Mouse (Mus musculus): ENCODE data around the gene Lsamp.

- TF ChIP-seq CTCF (IDR thresholded peaks at IDR 0.05; ENCODE audit: control insufficient read depth, insufficient read depth, insufficient replicate concordance, low read depth, low read length) (no peak), POLR2A (IDR thresholded peaks at IDR 0.05; ENCODE audit: control insufficient read depth, low read depth, low read length) (no peak)
Observed at GRCm38 (mm10) chr16:40549663-40550062, 565.5 kb downstream of the Lsamp start.
